Mouse (Mus musculus): ENCODE data around the gene Vim.
"Not testable (repeated sequence)": the region's sequence is repeated elsewhere in the genome, so short reads cannot be mapped to it uniquely, and the experiment has no call there.

The Vim gene

DNA sequence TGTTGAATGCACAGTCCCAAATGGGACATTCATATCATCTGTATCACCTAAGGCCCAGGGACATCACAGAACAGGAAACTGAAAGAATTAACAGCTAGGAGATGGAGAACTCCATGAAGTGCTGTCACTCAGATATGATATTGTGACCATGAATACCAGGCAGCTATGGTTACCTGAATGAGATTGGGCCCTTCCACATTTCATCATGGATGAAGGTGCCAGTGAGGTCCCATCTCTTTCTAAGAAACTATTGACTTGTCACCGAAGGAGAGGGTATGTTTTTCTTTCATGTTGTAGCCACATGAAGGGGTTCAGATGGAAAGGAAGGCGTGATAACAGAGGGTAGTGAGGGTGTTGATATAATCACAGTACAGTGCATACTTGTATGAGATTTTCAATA lies 13.3 kb upstream of the Vim start:
- no peak for DNase-seq (ENCODE audit: low read depth, low spot score)

DNA sequence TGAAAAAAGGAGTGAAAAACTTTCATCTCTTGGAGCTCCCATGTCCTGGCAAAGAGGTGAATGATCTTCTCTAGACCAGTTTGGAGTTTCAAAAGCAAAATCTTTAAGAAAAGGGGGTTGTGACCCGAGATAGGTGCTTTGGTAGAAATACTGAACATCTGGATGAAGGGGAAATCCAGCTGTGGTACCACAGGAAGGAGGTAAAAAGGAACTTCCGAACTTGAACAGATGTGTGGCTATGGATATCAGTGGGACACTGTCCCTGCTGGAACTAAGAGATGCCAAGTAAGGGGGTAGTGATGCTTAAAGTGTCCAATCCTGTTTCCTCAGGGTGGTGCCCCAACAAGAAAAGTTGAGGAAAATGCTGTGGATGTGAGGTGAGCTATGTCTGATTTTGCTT lies 3.6 kb upstream of the Vim start:
- no peak for DNase-seq (ENCODE audit: low read depth, low spot score)

- DNase-seq (ENCODE audit: low read depth, low spot score), result no peak
Observed at GRCm38 (mm10) chr2:13572101-13572553, 1.6 kb upstream of the Vim start.

GRCm38 (mm10) chr2:13572647-13573407 lies 900 bp upstream of the Vim start:
- no peak for DNase-seq (ENCODE audit: low read depth, low spot score)

DNA sequence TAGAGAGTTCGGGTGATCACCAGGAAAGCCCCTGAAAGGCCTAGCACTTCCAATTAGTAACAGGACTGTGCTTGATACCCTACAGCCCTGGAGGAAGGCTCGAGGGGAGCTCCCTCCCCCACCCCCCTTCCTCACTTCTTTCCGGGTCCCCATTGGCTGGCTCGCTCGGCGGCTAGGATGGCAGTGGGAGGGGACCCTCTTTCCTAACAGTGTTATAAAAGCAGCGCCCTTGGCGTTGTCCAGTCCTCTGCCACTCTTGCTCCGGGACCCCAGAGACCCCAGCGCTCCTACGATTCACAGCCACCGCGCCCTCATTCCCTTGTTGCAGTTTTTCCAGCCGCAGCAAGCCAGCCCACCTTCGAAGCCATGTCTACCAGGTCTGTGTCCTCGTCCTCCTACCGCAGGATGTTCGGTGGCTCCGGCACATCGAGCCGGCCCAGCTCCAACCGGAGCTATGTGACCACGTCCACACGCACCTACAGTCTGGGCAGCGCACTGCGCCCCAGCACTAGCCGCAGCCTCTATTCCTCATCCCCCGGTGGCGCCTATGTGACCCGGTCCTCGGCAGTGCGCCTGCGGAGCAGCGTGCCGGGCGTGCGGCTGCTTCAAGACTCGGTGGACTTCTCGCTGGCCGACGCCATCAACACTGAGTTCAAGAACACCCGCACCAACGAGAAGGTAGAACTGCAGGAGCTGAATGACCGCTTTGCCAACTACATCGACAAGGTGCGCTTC lies 506 bp downstream of the Vim start:
- DNase-seq (ENCODE audit: low read depth, low spot score), result peak; percentile 35

DNA sequence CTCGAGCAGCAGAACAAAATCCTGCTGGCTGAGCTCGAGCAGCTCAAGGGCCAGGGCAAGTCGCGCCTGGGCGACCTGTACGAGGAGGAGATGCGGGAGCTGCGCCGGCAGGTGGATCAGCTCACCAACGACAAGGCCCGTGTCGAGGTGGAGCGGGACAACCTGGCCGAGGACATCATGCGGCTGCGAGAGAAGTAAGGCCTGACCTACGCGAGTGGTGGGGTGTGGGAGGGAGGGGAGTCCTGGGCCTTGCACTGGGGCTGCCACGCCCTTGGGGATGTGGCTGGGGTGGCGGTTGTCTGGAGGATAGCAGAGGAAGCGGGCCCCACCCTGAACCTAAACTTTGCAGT lies 1.0 kb downstream of the Vim start:
- DNase-seq (ENCODE audit: low read depth, low spot score), result no peak

- DNase-seq (ENCODE audit: low read depth, low spot score), result peak; percentile 73
Observed at GRCm38 (mm10) chr2:13575287-13575801, 1.6 kb downstream of the Vim start.

GRCm38 (mm10) chr2:13575926-13576325 lies 2.2 kb downstream of the Vim start:
- peak; percentile 27 for DNase-seq (ENCODE audit: low read depth, low spot score)

DNA sequence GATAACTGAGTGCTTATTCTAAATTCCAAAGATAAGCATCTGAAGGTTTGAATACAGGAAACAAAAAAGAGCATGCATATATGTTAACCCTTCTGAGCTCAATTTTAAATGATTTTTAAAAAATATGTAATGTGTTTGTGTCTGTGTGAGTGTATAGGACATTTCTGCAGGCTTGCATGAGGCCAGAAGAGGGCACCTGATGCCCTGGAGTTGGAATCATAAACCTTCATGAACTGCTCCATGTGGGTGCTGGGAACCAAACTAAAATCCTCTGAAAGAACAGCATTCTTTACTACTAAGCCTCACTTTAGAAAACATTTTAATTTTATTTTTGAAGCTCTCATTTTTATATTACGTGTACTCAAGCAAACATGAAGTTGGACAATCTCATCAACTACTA lies 3.7 kb downstream of the Vim start:
- DNase-seq (ENCODE audit: low read depth, low spot score), result no peak

GRCm38 (mm10) chr2:13578473-13579152 lies 4.9 kb downstream of the Vim start:
- peak; percentile 56 for DNase-seq (ENCODE audit: low read depth, low spot score)

DNA sequence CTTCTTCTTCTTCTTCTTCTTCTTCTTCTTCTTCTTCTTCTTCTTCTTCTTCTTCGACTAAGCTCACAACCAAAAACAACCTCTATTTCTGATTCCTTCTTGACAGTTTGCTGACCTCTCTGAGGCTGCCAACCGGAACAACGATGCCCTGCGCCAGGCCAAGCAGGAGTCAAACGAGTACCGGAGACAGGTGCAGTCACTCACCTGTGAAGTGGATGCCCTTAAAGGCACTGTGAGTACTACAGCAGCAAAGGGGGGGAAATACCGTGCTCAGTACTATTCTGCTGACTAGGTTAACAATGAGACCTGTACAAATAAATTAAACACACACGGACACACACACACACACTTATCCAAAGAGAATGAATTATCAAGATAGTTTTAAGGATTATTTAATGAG lies 5.6 kb downstream of the Vim start:
- no peak for DNase-seq (ENCODE audit: low read depth, low spot score)

- no peak for DNase-seq (ENCODE audit: low read depth, low spot score)
Observed at GRCm38 (mm10) chr2:13579991-13580390, 6.3 kb downstream of the Vim start.

DNA sequence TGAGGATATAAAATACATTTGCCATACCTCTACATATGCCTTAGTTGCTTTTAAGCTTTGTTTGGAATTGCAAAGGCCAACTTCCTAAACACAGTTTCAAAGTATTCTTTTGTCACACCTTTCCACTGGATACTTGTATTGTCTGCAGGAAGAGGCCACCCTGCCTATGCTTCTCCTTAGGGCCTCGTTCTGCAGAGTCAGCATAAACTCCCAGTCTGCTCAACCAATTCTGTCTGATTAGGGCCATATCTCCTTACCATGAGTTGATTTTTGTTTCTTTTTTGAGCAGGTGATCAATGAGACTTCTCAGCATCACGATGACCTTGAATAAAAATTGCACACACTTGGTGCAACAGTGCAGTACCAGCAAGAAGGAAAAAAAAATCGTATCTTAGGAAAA lies 8.5 kb downstream of the Vim start:
- DNase-seq (ENCODE audit: low read depth, low spot score), result no peak

DNA sequence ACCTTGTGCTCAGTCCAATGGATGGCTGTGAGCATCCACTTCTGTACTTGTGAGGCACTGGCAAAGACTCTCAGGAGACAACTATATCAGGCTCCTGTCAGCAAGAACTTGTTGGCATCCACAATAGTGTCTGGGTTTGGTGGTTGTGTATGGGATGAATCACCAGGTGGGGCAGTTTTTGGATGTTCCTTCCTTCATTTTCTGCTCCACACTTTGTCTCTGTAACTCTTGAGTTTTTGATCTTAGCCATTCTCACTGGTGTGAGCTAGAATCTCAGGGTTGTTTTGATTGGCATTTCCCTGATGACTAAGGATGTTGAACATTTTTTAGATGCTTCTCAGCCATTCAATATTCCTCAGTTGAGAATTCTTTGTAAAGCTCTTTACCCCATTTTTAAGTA lies 10.0 kb downstream of the Vim start:
- DNase-seq (ENCODE audit: low read depth, low spot score), result not testable (repeated sequence)

DNA sequence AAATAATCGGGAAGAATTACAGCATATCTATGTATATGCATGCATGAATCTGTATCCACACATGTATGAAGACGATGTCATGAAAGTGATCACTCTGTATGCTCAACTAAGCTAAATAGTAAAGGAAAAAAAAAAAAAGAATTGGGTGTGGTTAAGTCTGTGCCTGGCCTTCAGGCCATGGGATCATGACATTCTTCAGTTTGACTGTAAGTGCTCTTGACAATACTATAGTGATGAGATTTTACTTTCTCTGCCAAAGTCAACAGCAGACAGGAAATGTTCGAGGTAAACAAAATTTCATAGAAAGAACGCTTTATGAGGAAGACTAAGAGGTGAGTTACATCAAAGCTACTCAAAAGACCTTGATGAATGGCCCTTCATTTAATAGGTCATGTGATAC lies 19.6 kb downstream of the Vim start:
- no peak for DNase-seq (ENCODE audit: low read depth, low spot score)

- peak; percentile 15 for DNase-seq (ENCODE audit: low read depth, low spot score)
Observed at GRCm38 (mm10) chr2:13596965-13597656, 23.4 kb downstream of the Vim start.

- DNase-seq (ENCODE audit: low read depth, low spot score), result no peak
Observed at GRCm38 (mm10) chr2:13598166-13598565, 24.4 kb downstream of the Vim start.

- no peak for DNase-seq (ENCODE audit: low read depth, low spot score)
Observed at GRCm38 (mm10) chr2:13603093-13603492, 29.4 kb downstream of the Vim start.

- not testable (repeated sequence) for DNase-seq (ENCODE audit: low read depth, low spot score)
Observed at GRCm38 (mm10) chr2:13603636-13604035, 29.9 kb downstream of the Vim start.

DNA sequence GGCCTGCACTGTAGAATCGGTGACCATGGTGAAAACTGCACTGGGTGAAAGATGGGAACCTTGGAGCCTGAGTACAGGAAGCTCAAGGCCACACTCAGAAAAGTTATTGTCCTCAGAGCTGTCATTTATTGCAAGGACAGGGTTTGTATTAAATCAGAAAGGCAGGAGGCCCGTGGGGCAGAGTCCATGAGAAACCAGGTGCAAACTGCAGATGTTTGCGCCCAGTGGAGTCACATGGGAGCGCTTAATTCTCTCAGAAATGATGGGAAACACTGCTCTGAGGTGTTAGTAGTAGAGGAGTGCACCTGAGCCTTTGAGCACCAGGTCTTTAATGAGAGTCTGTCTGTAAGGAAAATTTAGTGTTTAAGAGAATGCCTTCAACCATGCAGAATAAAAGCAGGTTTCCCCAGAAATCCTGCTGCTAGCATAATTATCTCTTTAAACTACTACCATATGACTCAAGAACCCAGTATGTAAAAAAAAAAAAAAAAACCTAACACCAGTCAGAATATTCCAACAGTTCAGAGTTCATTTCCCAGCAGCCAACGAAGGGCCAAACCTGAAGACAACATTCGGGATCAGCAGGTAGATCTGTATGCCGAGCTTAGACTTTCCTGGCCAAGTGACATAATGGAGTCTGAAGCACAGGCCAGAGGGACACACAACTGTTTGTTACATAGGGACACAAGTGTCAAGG lies 56.6 kb downstream of the Vim start:
- no peak for DNase-seq (ENCODE audit: low read depth, low spot score)
